In genomic region chr12:9583380-9583779, GRCm38 (mm10) we compare ENCODE assay signal across 16 mouse cellular contexts. TPM values are rescaled to one million over a fixed set of nuclear protein-coding genes. Genes with fewer than 3 reads are reported as not detected.
"Had no signal": no experiment of that assay in that cellular context is flagged by ENCODE, and none has a peak within 500 bp of the region (broad histone marks: within the 10 kb centered on the region; RNA-seq: fewer than 3 reads in every experiment).

No protein-coding gene starts in this region.

- ATAC-seq: liver, embryonic 12.5 days had no signal

- H3K4me2 ChIP-seq: limb, embryonic 15.5 days; liver, embryonic 12.5 days; lung, embryonic 14.5 days; neural tube, embryonic 15.5 days had no signal

- H3K27ac ChIP-seq: kidney, postnatal 0 days; liver, embryonic 12.5 days; midbrain, embryonic 10.5 days; neural tube, embryonic 15.5 days had no signal

- H3K4me3 ChIP-seq: limb, embryonic 15.5 days; liver, embryonic 12.5 days; midbrain, embryonic 10.5 days; neural tube, embryonic 15.5 days had no signal

- H3K4me1 ChIP-seq: liver, embryonic 12.5 days had no signal

- H3K36me3 ChIP-seq: limb, embryonic 15.5 days; liver, embryonic 12.5 days; midbrain, embryonic 10.5 days; neural tube, embryonic 15.5 days had no signal

- H3K9ac ChIP-seq: limb, embryonic 15.5 days; liver, embryonic 12.5 days; lung, embryonic 14.5 days; neural tube, embryonic 15.5 days had no signal

- DNase-seq: kidney, adult 11 months; kidney, adult 9 months; kidney, postnatal 36 days; layer of hippocampus, adult 9-11 months; layer of hippocampus, postnatal 36 days; lung, embryonic 14.5 days; lung, postnatal 10 days; lung, postnatal 4 days; midbrain, embryonic 14.5 days; right cerebral cortex, postnatal 14 days had no signal

- H3K9me3 ChIP-seq: limb, embryonic 15.5 days; liver, embryonic 12.5 days; midbrain, embryonic 10.5 days; neural tube, embryonic 15.5 days had no signal

RNA-seq across cellular contexts. Expression of gene Osr1, which starts 13.5 kb away (rescaled TPM):
- total RNA-seq: megakaryocyte, adult 5-6 weeks had no signal
